Mouse (Mus musculus): Measurements from ENCODE around the gene Mab21l3. TPM values are rescaled to one million over a fixed set of nuclear protein-coding genes. Genes with fewer than 3 reads are reported as not detected.
A peak's percentile ranks its signal among the peaks of the same experiment; 100 is the strongest.

Gene Mab21l3
- polyA plus RNA-seq, 1 experiment from 2014 or later, result 1.0 TPM

DNA sequence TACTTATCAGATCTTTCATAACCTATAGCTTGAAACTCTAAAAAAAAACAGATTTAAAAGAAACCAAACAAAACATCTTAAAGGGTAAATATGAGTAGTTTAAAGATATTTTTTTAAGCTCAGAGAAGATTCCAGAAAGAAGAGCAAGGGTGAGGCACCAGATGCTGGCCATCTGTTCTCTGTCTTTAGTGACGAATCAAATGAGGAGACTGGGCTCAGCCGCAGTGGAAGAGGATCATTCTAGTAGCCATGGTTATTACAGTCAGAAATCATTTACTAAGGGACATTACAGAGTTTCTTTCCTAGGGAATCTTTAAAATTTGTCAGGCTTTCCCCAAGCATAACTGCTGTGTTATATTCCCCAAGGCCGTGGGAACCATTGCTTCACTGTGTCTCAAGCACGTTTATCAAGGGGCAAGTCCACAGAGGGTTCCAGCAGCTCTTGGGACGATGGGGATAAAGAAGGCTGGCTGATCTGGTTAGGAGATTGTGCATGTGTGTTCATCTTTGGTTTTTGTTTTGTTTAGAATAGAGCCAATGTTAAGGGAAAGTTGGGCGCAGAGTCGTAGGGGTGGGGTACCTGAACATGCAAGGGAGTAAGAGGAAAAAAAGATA lies 24.4 kb upstream of the Mab21l3 start:
- no peaks in the 10 kb centered on the region for H3K9me3 ChIP-seq (replicated peaks)
- no peak for DNase-seq (ENCODE audit: low spot score)

DNA sequence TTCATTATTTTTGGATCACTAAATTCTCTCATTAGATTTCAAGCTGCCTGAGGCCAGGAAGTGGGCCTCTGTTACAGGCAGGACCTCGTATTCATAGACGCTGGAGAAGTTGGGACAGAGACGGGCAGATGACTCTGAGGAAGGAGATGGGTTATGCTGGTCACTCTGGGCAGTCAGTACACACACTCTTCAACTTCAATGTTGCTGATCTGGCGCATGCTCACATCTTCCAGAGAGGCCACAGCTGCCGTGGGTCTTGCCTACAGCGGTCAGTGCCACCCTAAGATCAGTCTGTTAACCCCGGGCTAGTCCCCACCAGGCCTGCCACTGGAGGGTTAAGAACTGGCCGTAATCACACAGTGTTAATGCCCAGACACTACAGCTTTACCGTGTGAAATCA lies 23.2 kb upstream of the Mab21l3 start:
- no peaks in the 10 kb centered on the region for H3K27me3 ChIP-seq (ENCODE audit: low read depth, poor library complexity, severe bottlenecking)
- H3K36me3 ChIP-seq, result no peaks in the 10 kb centered on the region
- no peaks in the 10 kb centered on the region for H3K9me3 ChIP-seq (replicated peaks)
- peaks cover 10% of the 10 kb centered on the region for H3K4me1 ChIP-seq
- H3K4me3 ChIP-seq, result no peak overlapping the region
- DNase-seq (ENCODE audit: low spot score), result no peak
- WGBS, result 90% methylated on average over 9 of the region's 9 CpGs
- no peak overlapping the region for H3K27ac ChIP-seq

More for the DNA sequence above, 24.4 kb upstream of the Mab21l3 start:
- 90% methylated on average over 7 of the region's 7 CpGs for WGBS
- Histone ChIP-seq H3K36me3 (0 out of 2 replicates have a peak, but pooled peaks cover 2% of the 10 kb centered on the region), H3K27ac (no peak overlapping the region), H3K27me3 (ENCODE audit: low read depth, poor library complexity, severe bottlenecking) (no peaks in the 10 kb centered on the region), H3K4me1 (peaks cover 10% of the 10 kb centered on the region), H3K4me3 (no peak overlapping the region)

DNA sequence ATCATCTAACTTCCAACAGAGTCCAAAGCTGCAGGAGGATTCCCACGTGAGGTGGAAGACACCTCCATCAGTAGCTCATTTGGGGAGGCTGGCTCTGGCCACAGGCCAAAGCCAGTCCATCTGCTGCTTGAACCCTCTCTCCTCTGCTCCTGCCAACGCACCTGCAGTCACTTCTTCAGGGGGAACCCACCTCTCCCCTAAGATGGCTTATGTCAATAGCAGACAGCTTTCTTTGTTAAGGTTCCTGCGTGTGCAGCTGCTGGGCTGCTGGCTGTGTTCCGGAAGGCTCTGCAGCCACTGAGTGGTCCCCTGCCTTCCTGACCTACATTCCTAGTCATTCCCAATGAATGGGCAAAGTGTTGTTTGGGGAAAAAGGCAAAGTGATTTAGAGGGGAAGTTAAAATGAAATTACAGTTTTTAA lies 18.3 kb upstream of the Mab21l3 start:
- Histone ChIP-seq H3K36me3 (no peaks in the 10 kb centered on the region; the same call in 1 of the 2 replicates), H3K27me3 (ENCODE audit: low read depth, poor library complexity, severe bottlenecking) (no peaks in the 10 kb centered on the region), H3K4me3 (no peak overlapping the region), H3K27ac (no peak overlapping the region), H3K4me1 (no peaks in the 10 kb centered on the region), H3K9me3 (replicated peaks) (no peaks in the 10 kb centered on the region)
- WGBS, result 85% methylated on average over 4 of the region's 4 CpGs
- no peak for DNase-seq (ENCODE audit: low spot score)

GRCm38 (mm10) chr3:101861856-101862255 lies 13.1 kb upstream of the Mab21l3 start:
- Histone ChIP-seq H3K27ac (no peak overlapping the region), H3K9me3 (replicated peaks) (no peaks in the 10 kb centered on the region), H3K36me3 (peaks cover 4% of the 10 kb centered on the region; the same call in 1 of the 2 replicates), H3K4me1 (no peaks in the 10 kb centered on the region), H3K27me3 (ENCODE audit: low read depth, poor library complexity, severe bottlenecking) (no peaks in the 10 kb centered on the region), H3K4me3 (no peak overlapping the region)
- WGBS, result 85% methylated on average over 3 of the region's 3 CpGs
- DNase-seq (ENCODE audit: low spot score), result no peak

GRCm38 (mm10) chr3:101860151-101860550 lies 11.4 kb upstream of the Mab21l3 start:
- H3K27me3 ChIP-seq (ENCODE audit: low read depth, poor library complexity, severe bottlenecking), result no peaks in the 10 kb centered on the region
- no peak overlapping the region for H3K27ac ChIP-seq
- H3K4me3 ChIP-seq, result no peak overlapping the region
- DNase-seq (ENCODE audit: low spot score), result no peak
- 73% methylated on average over 7 of the region's 7 CpGs for WGBS
- no peaks in the 10 kb centered on the region for H3K9me3 ChIP-seq (replicated peaks)
- H3K36me3 ChIP-seq, result peaks cover 4% of the 10 kb centered on the region; the same call in 1 of the 2 replicates
- H3K4me1 ChIP-seq, result no peaks in the 10 kb centered on the region

- H3K9me3 ChIP-seq (replicated peaks), result no peaks in the 10 kb centered on the region
- no peaks in the 10 kb centered on the region for H3K4me1 ChIP-seq
- WGBS, result 88% methylated on average over 7 of the region's 7 CpGs
- H3K27ac ChIP-seq, result no peak overlapping the region
- peaks cover 4% of the 10 kb centered on the region; the same call in 1 of the 2 replicates for H3K36me3 ChIP-seq
- DNase-seq (ENCODE audit: low spot score), result no peak
- H3K4me3 ChIP-seq, result no peak overlapping the region
- no peaks in the 10 kb centered on the region for H3K27me3 ChIP-seq (ENCODE audit: low read depth, poor library complexity, severe bottlenecking)
Observed at GRCm38 (mm10) chr3:101859740-101860139, 11.0 kb upstream of the Mab21l3 start.

DNA sequence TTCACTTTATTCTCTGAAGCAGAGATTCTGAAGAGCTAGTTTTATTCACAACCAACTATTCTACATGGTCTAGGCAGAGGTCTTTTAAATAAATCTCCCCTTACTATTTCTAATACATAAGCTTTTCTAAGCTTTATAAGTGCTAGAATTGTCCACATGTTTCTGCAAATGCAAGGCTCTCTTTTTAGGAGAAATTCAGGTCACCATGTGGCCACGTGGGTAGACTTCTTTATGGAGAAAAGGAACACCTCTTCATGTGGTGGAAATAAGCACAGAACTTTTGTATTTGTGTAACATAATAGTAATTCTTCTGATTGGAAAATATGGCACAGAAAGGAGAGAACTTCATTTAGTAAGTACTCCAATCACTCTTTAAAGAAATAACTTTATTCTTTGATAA lies 5.3 kb upstream of the Mab21l3 start:
- Histone ChIP-seq H3K27ac (no peak overlapping the region), H3K4me1 (no peaks in the 10 kb centered on the region), H3K36me3 (no peaks in the 10 kb centered on the region), H3K27me3 (ENCODE audit: low read depth, poor library complexity, severe bottlenecking) (no peaks in the 10 kb centered on the region), H3K9me3 (replicated peaks) (no peaks in the 10 kb centered on the region), H3K4me3 (no peak overlapping the region)
- DNase-seq (ENCODE audit: low spot score), result no peak
- WGBS, result 70% methylated on average over 1 of the region's 1 CpGs

GRCm38 (mm10) chr3:101851363-101851762 lies 2.6 kb upstream of the Mab21l3 start:
- H3K9me3 ChIP-seq (replicated peaks), result no peaks in the 10 kb centered on the region
- no peak for DNase-seq (ENCODE audit: low spot score)
- 80% methylated on average over 6 of the region's 6 CpGs for WGBS
- H3K27me3 ChIP-seq (ENCODE audit: low read depth, poor library complexity, severe bottlenecking), result no peaks in the 10 kb centered on the region
- H3K4me3 ChIP-seq, result no peak overlapping the region
- no peak overlapping the region for H3K27ac ChIP-seq
- no peaks in the 10 kb centered on the region for H3K36me3 ChIP-seq
- 0 out of 2 replicates have a peak, but pooled peaks cover 2% of the 10 kb centered on the region for H3K4me1 ChIP-seq

DNA sequence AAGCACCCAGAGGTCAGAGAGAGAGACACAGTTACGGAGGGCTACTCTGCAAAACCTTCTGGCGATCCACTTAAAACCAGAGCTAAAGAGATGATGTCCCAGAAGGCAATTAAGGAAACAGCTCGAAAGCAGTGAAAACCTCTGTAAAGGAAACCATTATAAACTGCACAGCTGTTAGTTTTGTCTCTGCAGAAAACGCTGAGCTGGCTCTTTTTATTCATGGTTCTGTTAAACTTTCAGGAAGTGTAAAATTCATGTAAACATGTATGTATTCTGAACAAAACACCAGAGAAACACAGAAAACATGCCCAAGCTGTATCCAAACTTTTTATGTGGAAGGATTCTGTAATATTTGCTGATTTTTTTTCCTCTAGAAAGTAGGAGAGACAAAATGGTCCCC lies 2.7 kb downstream of the Mab21l3 start:
- H3K4me3 ChIP-seq, result no peak overlapping the region
- no peaks in the 10 kb centered on the region for H3K9me3 ChIP-seq (replicated peaks)
- DNase-seq (ENCODE audit: low spot score), result no peak
- H3K27me3 ChIP-seq (ENCODE audit: low read depth, poor library complexity, severe bottlenecking), result no peaks in the 10 kb centered on the region
- no peaks in the 10 kb centered on the region for H3K36me3 ChIP-seq
- H3K4me1 ChIP-seq, result 0 out of 2 replicates have a peak, but pooled peaks cover 2% of the 10 kb centered on the region
- no peak overlapping the region for H3K27ac ChIP-seq
- WGBS, result 72% methylated on average over 4 of the region's 4 CpGs

DNA sequence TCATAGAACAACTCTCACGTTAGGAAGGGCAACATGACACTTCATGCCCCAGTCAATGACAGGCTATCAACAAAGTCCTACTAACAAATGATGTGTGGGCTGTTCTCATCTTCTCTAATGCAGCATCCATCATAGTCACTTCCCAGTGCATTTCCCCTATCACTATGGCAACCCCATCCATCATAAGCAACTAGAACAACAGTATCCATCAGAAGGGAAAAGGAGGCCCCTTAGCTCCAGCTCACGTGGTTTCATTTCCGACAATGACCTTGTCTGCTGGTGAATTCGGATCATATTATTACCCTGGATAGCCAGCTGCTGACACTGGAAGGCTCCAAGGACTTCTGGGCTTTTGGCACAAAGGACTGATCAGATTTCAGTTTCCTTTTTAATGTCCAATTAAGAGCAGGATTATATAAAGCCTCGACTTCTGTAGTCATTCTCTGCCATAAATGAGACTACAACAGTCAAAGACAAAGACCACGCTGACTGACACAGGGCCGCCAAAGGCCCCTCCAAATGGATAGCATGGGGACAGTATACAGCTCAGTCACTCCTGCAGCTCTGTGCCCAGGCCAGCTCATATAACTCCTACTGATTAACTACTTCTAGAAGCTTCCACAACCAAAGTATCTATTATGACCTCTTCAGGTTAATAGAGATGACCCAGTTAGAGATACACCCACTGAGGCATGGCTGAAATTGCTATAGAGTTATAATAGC lies 6.2 kb downstream of the Mab21l3 start:
- H3K27ac ChIP-seq, result no peak overlapping the region
- no peaks in the 10 kb centered on the region for H3K9me3 ChIP-seq (replicated peaks)
- no peaks in the 10 kb centered on the region for H3K27me3 ChIP-seq (ENCODE audit: low read depth, poor library complexity, severe bottlenecking)
- no peaks in the 10 kb centered on the region for H3K4me1 ChIP-seq
- no peak for DNase-seq (ENCODE audit: low spot score)
- 81% methylated on average over 7 of the region's 7 CpGs for WGBS
- H3K36me3 ChIP-seq, result no peaks in the 10 kb centered on the region
- no peak overlapping the region for H3K4me3 ChIP-seq

DNA sequence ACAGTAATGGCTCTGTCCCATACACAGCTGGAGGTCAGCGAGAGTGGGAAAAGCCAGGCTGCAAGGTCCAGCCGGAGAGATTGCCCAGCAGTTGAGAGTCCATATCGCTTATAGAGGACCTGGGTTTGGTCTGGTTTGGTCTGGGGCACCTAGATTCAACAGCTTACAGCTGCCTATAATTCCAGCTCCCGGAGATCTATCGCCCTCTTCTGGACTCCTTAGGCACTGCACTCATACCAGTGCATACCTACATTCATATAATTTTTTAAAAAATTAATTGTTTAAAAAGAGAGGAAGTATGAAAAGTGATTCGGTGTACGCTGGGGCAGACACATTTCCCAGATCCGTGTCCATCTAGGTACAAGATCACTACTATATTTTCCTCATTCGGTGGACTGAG lies 9.4 kb downstream of the Mab21l3 start:
- Histone ChIP-seq H3K4me1 (peaks cover 20% of the 10 kb centered on the region), H3K9me3 (replicated peaks) (no peaks in the 10 kb centered on the region), H3K27me3 (ENCODE audit: low read depth, poor library complexity, severe bottlenecking) (no peaks in the 10 kb centered on the region), H3K27ac (no peak overlapping the region), H3K36me3 (no peaks in the 10 kb centered on the region), H3K4me3 (no peak overlapping the region)
- 86% methylated on average over 9 of the region's 9 CpGs for WGBS
- no peak for DNase-seq (ENCODE audit: low spot score)

DNA sequence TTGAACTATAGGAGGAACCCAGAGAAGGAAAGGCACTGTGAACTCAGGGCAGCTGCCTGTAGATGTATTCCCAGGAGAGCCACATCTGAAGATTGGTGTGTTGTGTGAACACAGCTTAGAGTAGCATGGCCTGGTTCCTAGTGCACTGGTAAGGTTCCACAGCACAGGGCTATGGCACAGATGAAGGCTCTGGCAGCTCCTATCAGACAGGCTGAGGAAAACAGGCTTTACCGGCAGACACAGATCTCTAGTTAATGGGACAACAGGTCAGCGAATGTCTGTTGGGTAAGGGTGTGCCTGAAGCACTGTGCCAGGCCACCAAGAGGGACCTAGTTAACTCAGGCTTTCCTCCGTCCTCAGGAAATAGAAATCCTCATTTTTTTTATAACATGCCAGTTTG lies 11.8 kb downstream of the Mab21l3 start:
- H3K9me3 ChIP-seq (replicated peaks), result no peaks in the 10 kb centered on the region
- H3K36me3 ChIP-seq, result no peaks in the 10 kb centered on the region
- H3K27ac ChIP-seq, result no peak overlapping the region
- peaks cover 25% of the 10 kb centered on the region for H3K4me1 ChIP-seq
- 93% methylated on average over 3 of the region's 3 CpGs for WGBS
- no peak overlapping the region for H3K4me3 ChIP-seq
- H3K27me3 ChIP-seq (ENCODE audit: low read depth, poor library complexity, severe bottlenecking), result no peaks in the 10 kb centered on the region
- no peak for DNase-seq (ENCODE audit: low spot score)

DNA sequence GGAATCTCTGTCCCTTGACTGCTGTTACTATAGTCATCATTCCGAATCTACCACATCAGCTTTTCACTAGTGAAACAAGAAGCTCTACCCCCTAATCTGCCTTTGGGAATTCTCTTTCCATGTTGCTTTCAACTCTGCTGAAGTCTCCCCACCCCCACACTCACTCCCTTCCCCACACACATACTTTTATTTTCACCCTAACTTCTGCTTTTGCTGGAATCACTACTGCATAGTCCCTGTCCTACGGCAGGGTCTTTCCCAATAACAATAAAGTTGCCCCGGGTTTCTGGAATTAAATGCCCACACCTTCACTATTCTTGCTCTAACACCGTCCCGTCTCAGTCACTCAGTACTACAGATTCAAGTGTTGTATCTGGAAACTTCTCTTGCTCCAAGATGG lies 12.2 kb downstream of the Mab21l3 start:
- Histone ChIP-seq H3K27me3 (ENCODE audit: low read depth, poor library complexity, severe bottlenecking) (no peaks in the 10 kb centered on the region), H3K36me3 (no peaks in the 10 kb centered on the region), H3K4me3 (peak overlapping the region; percentile 33), H3K27ac (peak overlapping the region; percentile 65), H3K9me3 (replicated peaks) (no peaks in the 10 kb centered on the region), H3K4me1 (peaks cover 29% of the 10 kb centered on the region)
- WGBS, result 84% methylated on average over 5 of the region's 5 CpGs
- no peak for DNase-seq (ENCODE audit: low spot score)
